Mouse (Mus musculus) spleen, embryonic (tissue): Measurements from ENCODE around the gene Ccnyl1.
"Not testable (repeated sequence)": the region's sequence is repeated elsewhere in the genome, so short reads cannot be mapped to it uniquely, and the experiment has no call there.

ENCODE experiments used
- CTCF ChIA-PET: fragments of 350-600 bp; sonication (Branson Sonifier 250); formaldehyde crosslinking; loops from one replicate; lab custom pipeline; 2022; lab: Charles Lee

The Ccnyl1 gene

DNA sequence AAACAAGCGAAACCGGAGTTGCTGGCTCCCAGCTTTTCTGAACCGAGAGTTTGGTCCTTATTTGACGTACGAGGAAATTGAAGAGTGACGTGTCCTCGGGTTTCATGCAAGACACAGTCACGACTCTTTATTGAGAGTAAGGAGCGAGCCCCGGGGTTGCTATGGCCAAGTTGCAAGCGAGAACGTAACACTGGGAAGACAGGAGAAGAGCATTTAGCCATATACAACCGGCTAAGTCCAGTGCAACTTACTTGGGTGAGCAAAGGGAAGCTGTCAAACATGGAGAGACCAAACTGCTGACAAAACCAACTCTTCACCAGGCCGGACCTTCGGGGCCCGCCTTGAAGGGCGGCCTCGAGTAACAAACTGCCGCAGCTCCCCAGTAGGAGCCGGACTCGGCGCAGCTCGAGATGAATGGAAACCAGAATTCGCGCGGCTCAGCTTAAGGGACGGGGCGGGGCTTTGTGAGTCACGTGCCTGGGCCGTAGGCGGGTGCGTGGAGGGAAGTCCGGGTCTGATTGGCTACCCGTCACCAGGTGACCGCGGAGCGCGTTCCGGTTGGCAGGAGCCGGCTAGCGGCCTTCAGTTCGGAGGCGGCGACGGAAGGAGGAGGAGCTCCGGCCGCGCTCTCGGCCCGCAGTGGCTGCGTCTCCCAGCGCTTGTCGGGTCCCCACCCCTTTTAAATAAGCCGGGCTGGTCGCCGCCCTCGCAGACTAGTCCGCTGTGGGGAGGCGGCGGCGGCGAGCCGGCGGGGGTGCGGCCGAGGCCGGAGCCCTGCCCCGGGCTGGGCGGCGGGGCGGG is at the start of gene Ccnyl1:
TSS of gene Ccnyl1 (plus strand) at position 243 of the 801 bp plus-strand sequence.
- CTCF ChIA-PET, result no interaction called here

DNA sequence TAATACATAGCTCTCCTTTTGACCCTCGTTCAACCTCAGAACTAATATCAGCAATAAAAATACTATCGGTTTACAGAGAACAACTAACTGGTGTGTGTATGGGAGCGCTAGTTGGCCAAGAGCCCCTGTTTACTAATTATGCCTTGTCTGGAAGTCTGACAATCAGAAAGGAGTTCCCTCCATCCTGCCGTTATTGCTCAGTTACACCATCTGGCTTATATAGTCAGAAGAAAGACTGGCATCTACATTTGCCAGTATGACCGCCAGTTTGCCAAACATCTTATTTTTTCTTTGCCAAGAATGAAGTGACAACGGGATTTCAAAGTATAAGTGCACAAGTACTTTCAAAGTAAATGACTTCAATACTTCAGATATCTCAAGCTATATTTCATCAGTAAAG is 49.2 kb upstream of the Ccnyl1 start:
- CTCF ChIA-PET, result no interaction called here

DNA sequence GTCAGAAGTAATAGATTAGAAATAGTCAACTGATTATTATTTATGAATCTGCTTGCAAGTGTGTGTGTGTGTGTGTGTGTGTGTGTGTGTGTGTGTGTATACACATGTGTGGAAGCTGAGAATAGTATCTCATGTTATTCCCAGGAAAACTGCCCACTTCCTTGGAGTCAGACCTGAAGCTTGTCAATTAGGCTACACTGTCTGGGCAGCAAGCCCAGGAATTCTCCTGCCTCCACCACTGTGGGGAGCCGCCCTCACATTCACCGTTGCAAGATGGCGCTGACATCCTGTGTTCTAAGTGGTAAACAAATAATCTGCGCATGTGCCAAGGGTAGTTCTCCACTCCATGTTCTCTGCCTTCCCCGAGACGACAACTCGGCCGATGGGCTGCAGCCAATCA is 47.7 kb upstream of the Ccnyl1 start:
- CTCF ChIA-PET, result not testable (repeated sequence)

DNA sequence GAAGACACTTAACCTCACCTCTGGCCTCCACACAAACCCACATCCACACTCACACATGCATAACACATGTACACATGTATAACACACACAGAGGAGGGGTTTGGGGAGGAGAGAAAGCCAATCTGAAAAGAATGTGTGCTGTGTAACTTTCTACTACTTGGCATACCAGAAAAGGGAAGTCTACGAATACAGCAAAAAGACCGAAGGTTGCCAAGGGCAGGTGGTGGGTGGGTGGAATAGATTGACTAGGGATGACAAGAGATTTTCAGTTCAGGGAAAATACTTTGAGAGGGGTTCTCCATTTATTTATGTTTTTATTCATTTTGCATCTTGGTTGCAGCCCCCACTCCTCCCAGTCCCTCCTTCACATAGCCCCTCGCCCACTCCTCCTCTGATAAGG is 45.7 kb upstream of the Ccnyl1 start:
- CTCF ChIA-PET, result no interaction called here

DNA sequence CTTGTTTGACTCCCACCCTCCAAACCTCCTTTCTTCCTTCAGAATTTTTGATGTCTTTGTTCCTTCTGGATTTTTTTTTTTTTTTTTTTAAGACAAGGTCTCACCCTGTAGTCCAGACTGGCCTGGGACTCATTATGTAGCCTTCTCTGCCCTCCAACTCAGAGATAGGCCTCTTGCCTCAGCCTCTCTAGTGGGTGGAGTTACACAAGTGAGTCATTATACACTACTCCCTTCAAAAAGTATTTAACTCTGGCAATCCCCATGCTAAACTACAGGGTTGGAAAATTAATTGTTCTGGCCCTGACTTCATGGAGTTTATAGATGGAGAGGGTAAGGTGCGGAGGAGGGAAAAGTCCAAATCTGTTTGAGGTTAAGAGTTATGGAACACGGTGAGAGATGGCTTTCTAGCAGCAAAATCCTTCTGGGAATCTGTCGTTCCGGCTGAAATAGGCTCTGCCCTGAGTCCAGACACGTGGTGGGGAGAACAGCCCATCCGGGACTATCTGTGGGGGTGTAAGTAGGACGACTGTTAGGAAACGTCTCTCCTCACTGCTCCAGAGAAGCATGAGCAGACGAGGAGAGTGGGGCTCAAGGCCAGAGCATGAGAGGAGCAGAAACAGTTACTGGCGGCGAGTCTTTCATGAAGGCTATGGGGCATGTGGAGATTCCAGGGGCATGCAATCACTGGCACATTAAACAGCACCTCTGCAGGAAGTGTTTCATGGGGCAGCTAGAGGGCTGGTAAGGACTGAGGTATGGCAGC is 40.7 kb upstream of the Ccnyl1 start:
- CTCF ChIA-PET, result interaction anchor here (0.7 kb wide), 1 partner anchor 24 kb away, joined by 7 read pairs; no protein-coding TSS in a partner anchor

DNA sequence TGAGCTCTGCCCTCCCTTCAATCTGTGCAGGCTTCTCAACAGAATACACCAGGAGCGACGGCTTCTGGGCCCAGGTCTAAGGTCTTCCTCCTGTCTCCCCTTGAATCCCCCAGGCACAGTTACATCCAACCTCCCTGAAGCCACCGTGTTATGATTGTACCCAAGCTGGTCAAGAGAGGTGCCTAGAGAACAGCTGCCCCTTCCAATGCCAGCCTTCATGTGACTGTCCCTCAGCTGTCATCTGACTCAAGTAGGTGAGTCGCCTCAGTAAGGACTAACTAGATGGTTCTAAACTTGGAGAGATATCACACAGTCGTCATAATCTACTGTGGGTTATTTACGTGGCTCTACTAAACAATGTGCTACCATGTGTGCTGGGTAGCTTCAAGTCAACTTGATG is 36.6 kb upstream of the Ccnyl1 start:
- CTCF ChIA-PET, result interaction anchor here (0.6 kb wide), 1 partner anchor 332 kb away, joined by 3 read pairs; no protein-coding TSS in a partner anchor

DNA sequence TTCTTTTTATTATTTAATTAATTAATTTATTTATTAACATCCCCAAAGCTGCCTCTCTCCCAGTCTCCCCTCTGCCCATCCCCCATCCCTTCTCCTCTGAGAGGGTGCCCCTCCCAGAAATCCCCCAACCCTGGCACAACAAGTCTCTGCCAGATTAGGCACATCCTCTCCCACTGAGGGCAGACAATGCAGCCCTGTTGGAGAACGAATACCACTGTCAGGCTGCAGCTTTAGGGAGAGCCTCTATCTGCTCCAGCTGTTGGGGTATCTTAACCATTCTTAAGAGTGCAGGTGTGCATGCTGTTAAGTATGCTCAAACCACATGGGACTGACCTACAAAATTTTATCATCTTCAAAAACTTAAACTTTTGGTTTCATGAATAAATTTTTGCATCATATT is 34.8 kb upstream of the Ccnyl1 start:
- CTCF ChIA-PET, result no interaction called here

DNA sequence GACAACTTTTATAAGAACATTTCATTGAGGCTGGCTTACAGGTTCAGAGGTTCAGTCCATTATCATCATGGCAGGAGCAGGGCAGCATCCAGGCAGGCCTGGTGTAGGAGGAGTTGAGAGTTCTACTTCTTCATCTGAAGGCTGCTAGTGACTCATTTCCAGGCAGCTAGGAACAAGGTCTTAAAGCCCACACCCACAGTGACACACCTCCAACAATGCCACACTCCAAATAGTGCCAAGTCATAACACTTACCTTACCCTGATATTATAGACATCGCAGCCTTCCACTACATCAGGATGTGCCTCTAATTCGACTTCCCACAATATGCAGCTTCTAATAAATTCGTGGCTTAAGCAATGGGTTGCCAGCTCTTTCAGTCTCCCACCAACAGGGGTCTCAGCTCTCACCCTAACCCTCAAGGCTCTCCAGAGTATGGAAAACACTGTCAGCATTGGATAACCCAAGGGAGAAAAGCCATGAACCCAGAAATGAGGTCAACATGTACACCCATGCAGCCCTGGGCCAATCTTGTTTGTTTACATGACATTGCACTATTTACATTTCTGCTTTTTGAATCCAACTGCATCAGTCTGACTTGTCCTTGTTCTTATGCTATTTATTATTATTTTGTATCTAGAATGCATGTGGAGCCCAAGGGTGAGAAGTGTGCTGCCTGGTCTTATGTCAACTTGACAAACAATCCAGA is 33.7 kb upstream of the Ccnyl1 start:
- CTCF ChIA-PET, result no interaction called here

DNA sequence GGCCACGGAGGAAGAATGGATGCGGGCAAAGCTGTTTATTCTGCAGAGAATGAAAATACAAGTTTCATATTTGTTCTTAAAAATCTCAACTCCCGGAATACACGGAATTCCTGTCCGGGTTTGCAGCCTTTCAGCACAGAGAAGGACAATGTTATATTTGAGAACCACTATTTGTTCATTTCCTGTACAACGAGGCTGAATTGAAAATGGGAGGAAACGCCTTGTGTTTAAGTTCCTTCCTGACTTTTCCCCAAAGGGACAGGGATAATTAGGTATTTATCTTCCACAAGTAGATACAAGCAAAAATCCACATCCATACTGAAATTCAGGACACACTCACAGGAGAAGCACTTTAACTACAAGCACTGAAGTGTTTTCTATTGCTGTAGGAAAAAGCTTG is 31.4 kb upstream of the Ccnyl1 start:
- CTCF ChIA-PET, result no interaction called here

DNA sequence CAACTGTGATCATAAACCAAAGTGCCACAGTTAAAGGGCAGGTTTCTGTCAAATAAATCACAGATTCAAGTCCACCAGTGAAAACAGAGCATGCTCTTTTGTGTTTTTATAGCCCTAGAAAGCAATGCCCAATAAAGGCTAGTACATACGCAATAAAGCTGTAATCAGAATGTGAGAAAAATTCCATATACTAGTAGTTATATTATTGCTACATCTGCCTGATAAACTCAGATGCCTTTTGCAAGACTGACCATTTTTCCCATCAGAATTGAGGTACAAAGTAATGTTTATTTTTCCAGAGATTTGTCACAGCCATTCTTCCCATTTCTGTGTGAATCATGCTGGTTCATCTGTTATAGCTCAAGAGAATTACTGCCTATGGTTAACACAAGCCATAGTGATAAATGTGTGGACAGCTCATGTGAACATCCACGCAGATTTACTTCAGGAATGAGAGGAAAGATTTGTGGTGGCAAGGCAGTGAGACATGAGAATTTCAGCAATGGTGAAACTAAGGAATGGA is 23.1 kb upstream of the Ccnyl1 start:
- CTCF ChIA-PET, result no interaction called here

DNA sequence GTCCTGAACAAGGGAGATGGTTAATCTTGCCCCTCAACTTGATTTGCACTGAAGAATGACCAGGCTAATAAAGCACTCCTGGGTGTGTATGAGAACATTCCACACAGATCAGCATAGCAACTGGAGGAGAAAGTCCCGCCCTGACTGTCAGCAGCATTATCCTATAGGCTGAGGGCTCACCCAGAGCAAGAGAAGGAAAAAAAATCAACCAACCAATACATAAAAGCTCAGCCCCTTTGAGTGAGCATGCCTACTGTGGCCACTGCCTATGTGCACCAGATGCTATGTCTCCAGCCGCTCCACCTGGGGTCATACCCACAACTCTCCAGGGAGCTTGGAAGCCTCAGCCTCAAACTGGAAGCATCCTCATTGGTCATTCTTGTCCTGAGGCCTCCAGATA is 20.8 kb upstream of the Ccnyl1 start:
- CTCF ChIA-PET, result no interaction called here

DNA sequence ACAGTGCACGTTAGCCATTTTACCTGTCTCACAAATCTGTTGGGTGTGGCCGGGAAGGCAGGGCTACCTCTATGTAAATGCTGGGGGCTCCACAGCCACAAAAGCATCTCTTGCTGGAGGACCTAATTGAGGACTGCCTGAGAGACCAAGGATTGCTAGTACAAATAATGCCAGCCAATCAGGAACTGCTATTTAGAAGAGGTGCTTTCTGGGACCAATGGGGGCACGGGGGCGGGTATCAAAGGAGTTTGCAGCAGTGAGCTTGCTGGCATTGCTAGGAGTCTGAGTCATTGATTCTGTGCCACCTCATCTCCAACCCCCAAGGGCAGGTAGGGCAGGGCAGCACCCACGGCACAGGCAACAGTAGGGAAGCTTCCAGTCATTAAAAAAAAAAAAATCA is 16.3 kb upstream of the Ccnyl1 start:
- CTCF ChIA-PET, result interaction anchor here (0.5 to 0.9 kb wide), 2 partner anchors 25 to 304 kb away, joined by 3 to 7 read pairs; no protein-coding TSS in a partner anchor

DNA sequence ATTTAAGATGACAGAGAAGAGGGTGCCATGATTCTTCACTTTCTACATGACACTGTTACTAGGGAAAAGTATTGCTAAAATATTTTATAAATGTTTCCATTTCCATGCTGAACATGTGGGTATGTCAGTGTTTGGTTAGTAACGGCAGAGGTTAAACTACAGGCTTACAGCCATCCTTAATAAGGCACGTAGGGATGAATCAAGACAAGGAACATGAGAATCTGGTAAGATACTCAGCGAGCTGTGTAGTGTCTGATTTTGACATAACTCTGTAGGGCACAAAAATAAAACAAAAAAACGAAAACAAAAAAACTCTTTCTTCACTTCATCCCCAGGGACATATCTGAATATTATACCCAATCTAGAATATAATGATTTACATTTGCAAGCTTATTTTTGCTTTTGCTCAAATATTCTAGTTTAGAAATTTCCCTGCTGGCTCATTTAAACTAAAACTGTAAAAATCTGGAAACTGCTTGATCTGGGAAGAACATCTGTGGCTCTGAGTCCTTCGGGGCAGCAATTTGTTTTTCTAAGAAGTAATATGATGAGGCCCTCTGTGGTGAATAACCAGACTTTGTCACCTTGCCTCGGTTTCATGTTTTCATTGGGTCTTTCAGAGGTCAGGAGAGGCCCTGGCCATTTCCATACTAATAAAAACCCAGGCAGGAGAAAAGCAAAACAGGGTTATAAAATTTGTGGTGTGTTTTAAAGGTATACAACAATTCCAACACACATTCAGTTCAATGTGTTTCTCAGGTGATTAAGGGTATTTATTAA is 14.0 kb upstream of the Ccnyl1 start:
- CTCF ChIA-PET, result no interaction called here

DNA sequence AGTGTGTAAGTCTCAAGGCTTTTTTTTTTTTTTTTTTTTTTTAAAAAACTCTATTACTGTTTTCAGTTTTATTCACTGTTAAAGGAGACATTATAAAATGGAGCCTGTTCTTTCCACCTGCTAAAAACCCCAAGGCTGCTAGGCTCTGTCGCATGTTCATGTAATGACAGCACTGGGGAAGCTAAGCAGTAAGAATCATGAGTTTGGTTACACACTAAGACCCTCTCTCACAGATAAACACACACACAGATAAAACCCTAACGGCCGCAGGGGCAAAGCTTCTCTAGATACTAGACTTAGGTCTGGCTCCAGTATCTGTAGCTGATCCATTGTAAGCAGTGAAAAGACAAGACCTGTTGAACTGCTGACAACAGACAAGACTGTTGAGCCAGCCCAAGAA is 8.8 kb upstream of the Ccnyl1 start:
- CTCF ChIA-PET, result no interaction called here

DNA sequence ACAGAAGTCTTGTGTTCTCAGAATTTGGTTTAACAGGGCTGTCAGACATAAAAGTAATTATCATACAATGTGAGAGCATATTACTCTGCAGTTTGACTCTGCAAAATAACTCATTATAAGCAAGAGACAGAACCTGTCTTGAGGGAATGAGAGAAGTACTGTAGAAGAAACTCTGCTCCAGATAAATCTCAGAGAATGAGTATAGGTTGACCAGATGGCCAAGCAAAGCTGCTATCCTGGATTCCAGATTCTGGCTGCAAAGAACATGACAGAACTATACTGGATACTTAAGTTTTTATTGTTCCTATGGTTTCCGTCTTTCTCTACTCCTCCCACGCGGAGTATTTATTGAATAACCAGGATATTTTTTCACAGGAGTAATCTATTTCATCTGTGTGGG is 7.2 kb upstream of the Ccnyl1 start:
- CTCF ChIA-PET, result no interaction called here

DNA sequence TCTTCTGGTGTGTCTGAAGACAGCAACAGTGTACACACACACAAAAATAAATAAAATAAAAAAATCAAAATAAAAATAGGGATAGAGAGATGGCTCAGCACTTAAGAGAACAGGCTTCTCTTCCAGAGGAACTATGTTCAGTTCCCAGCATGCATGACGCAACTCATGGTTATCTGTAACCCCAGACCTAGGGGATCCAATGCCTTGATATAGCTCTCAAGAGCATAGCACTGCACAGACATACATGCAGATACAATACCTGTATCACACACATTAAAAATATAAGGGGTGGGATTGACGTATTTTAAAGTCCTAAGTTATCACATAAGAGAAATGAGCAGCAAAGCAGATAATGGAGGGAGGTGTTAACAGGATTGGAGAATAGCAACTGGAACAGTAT is 5.8 kb upstream of the Ccnyl1 start:
- CTCF ChIA-PET, result interaction anchor here (0.6 kb wide), 1 partner anchor 236 kb away, joined by 12 read pairs; no protein-coding TSS in a partner anchor

DNA sequence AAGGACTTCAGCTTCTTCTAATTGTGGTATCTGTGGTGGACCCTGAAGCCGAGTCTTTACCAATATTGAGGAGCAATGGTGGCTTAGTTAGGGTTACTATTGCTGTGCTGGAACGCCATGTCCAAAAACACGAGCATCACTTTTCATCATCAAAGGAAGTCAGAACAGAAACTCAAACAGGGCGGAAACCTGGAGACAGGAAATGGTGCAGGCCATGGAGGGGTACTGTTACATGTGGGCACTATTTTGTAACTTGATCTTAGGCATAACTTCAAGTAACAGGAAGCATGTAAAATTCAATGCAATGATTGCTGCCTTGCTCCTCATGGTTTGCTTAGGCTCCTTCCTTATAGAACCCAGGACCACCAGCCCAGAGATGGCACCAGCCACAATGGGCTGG is 2.2 kb upstream of the Ccnyl1 start:
- CTCF ChIA-PET, result interaction anchor here (0.6 kb wide), 1 partner anchor 567 kb away, joined by 6 read pairs; no protein-coding TSS in a partner anchor

DNA sequence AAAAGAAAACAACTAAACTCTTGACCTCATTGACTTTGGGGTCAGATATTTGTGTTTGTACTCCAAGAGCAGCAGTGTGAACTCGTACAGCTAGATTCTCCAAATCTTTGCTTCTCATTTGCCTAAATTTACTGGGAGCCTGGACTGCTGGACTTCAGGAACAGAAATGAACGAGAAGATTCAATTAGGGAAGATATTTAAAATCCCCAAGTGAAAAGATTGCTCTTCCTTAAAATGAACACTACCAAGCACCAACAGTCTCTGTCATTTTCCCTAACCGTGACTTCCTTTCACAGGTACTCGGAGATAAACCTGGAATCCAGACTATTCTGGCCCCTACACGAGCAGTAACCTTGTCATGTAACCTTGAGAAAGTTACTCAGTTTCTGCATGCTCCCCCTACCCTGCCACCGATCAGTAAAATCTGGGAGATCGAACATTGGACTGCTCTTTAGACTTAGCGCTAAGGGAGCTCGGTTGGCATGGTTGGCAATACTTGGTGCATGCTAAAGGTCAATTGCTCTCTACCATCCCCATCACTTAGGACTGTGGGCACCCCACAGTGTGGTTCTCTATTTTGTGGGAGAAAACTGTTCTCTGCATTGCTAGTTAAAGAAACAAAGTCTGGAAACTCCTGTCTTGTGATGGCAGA is 568 bp upstream of the Ccnyl1 start:
- CTCF ChIA-PET, result no interaction called here

DNA sequence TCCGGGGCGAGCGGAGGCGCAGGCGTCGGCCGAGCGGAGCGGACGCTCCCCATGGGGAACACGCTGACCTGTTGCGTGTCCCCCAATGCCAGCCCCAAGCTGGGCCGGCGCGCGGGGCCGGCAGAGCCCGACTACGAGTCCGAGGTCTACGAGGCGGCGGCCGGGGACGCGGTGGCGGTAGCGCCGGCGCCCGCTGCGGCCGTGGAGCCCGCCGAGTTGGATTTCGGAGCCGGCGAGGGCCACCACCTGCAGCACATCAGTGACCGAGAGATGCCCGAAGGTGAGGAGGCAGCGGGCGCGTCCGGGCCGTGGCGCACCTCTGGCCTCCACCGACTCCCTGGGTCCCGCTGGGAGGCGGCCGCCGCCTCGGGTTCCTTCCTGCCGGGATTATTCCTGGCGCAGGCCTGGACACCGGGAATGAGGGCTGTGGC is 881 bp downstream of the Ccnyl1 start:
- CTCF ChIA-PET, result no interaction called here

DNA sequence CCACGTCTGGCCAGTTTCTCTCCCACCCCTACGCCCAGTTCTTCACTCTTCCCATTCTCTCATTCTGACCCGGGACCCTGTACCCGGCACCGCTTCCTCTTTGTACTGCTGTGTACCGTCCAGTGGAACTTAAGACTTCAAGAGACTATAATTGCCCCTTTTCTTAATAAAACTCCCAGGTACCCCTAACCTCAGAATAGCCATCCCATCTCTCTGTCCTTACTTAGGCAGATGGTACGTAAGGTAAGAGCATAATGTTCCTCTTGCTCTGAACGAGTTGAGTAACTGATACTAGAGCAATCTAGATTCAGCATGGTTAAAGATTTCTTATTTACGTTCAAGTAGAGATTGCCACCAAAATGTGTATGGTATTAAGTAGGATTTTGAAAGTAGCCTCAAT is 1.3 kb downstream of the Ccnyl1 start:
- CTCF ChIA-PET, result no interaction called here

DNA sequence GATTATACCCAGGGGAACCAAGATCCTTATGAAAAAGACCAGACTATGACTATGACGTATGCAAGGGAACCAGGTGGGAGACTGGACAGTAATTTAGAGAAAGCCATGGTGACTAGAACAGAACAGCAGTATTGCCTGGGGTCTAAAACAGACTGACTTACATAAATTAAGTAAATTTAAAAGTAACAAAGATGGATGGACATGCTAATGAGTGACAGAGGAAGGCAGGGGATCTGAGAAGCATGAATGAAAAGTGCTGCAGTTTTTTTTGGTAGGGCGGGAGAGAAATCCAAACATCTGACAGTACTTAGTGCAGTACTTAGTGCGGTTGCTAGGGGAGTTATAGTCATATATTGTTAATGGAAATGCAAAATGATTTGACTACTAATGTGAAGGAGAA is 4.9 kb downstream of the Ccnyl1 start:
- CTCF ChIA-PET, result no interaction called here
